ENCODE assay signal across 7 mouse cellular contexts in the genomic region with DNA sequence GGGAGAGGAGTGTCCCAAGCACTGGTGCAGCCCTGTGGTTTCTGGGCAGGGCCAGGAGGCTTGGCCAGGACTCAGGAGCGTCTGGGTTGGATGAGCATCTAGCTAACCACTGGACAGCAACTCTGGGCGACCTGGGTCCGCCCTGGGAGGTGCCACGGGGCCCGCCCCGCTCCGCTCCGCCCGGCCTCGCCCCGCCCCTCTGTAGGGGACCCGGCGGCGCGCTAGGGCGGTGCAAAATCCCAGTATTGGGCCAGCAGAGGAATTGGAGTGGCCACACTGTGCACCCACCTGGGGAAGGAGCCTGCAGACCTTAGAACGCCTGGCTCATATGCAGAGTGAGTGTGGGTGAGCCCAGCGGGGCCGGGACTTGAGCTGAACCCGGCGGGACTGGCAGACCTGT.
A peak's percentile ranks its signal among the peaks of the same experiment; 100 is the strongest.
DNase-seq lines count a peak whose midpoint lies in the region.

Gene Myo3a (plus strand): TSS at position 196 of the 400 bp plus-strand sequence.

- DNase-seq in ZHBTc4 (ENCODE audit: low read depth, low spot score) = peak; percentile 39
- DNase-seq in embryo, embryonic 9.5 days (ENCODE audit: extremely low spot score) = peak; percentile 20
- DNase-seq in kidney, adult 11 months = peak; percentile 37
- DNase-seq in mesoderm, embryonic 11.5 days (ENCODE audit: low read depth, low spot score) = peak; percentile 4
- no peak for DNase-seq in thymus, postnatal 4 days
- no peak for DNase-seq in urinary bladder, postnatal 10 days (ENCODE audit: low spot score)
- no peak for DNase-seq in spleen, adult 18-20 months

Comparison
In these comparisons a context has a peak if more than half of its experiments do, and no peak if none do; other contexts are left out.
1. DNase-seq: peak in ZHBTc4 (single experiment), embryo, embryonic 9.5 days (single experiment), kidney, adult 11 months (single experiment) and mesoderm, embryonic 11.5 days (single experiment); none in thymus, postnatal 4 days (single experiment), urinary bladder, postnatal 10 days (single experiment) and spleen, adult 18-20 months (0 of 2).